Mouse (Mus musculus): Measurements from ENCODE around the gene Gdf3.
A peak's percentile ranks its signal among the peaks of the same experiment; 100 is the strongest.
"Not testable (repeated sequence)": the region's sequence is repeated elsewhere in the genome, so short reads cannot be mapped to it uniquely, and the experiment has no call there.

Gene Gdf3

GRCm38 (mm10) chr6:122604260-122604659 is 5.6 kb downstream of the Gdf3 start:
- no peak for DNase-seq

GRCm38 (mm10) chr6:122602992-122603322 is 6.9 kb downstream of the Gdf3 start:
- no peak for DNase-seq

GRCm38 (mm10) chr6:122602242-122602991 is 7.5 kb downstream of the Gdf3 start, which contains the start of gene Apobec1:
Gene Apobec1 (minus strand): TSS chr6:122602444.
- no peak for DNase-seq

GRCm38 (mm10) chr6:122601615-122602014 is 8.3 kb downstream of the Gdf3 start:
- no peak for DNase-seq

GRCm38 (mm10) chr6:122601031-122601430 is 8.9 kb downstream of the Gdf3 start:
- no peak for DNase-seq

- DNase-seq: no peak
Observed at GRCm38 (mm10) chr6:122600066-122600646, 9.7 kb downstream of the Gdf3 start.

- no peak for DNase-seq
Observed at GRCm38 (mm10) chr6:122599054-122599737, 10.7 kb downstream of the Gdf3 start.

- DNase-seq: no peak
Observed at GRCm38 (mm10) chr6:122598436-122598835, 11.5 kb downstream of the Gdf3 start.

- no peak for DNase-seq
Observed at GRCm38 (mm10) chr6:122598014-122598413, 11.9 kb downstream of the Gdf3 start.

- DNase-seq: no peak
Observed at GRCm38 (mm10) chr6:122596608-122597007, 13.3 kb downstream of the Gdf3 start.

GRCm38 (mm10) chr6:122595637-122596036 is 14.2 kb downstream of the Gdf3 start:
- no peak for DNase-seq

GRCm38 (mm10) chr6:122592905-122593304 is 17.0 kb downstream of the Gdf3 start:
- DNase-seq: no peak

- DNase-seq: no peak
Observed at GRCm38 (mm10) chr6:122591027-122591758, 18.7 kb downstream of the Gdf3 start.

GRCm38 (mm10) chr6:122579086-122579485 is 30.8 kb downstream of the Gdf3 start:
- no peak for DNase-seq

- no peak for DNase-seq
Observed at GRCm38 (mm10) chr6:122577030-122577429, 32.9 kb downstream of the Gdf3 start.

GRCm38 (mm10) chr6:122575037-122575436 is 34.9 kb downstream of the Gdf3 start:
- DNase-seq: not testable (repeated sequence)

- no peak for DNase-seq
Observed at GRCm38 (mm10) chr6:122571617-122571959, 38.3 kb downstream of the Gdf3 start.

- no peak for DNase-seq
Observed at GRCm38 (mm10) chr6:122570695-122571616, 38.9 kb downstream of the Gdf3 start.

- DNase-seq: no peak
Observed at GRCm38 (mm10) chr6:122569762-122570161, 40.1 kb downstream of the Gdf3 start.

- DNase-seq: no peak
Observed at GRCm38 (mm10) chr6:122569113-122569512, 40.8 kb downstream of the Gdf3 start.

GRCm38 (mm10) chr6:122565070-122565784 is 44.7 kb downstream of the Gdf3 start:
- no peak for DNase-seq

GRCm38 (mm10) chr6:122562463-122562862 is 47.4 kb downstream of the Gdf3 start:
- peak; percentile 20 for DNase-seq

Measured in cerebellum, adult 11 months (tissue).